ENCODE assay signal across 23 mouse cellular contexts in genomic region chr4:124685004-124685403, GRCm38 (mm10). TPM values are rescaled to one million over a fixed set of nuclear protein-coding genes. Genes with fewer than 3 reads are reported as not detected.
A peak's percentile ranks its signal among the peaks of the same experiment; 100 is the strongest.
DNase-seq lines count a peak whose midpoint lies in the region; ATAC-seq and TF ChIP-seq lines count a peak whose summit lies in the region.
"Had no signal": no experiment of that assay in that cellular context is flagged by ENCODE, and none has a peak within 500 bp of the region (broad histone marks: within the 10 kb centered on the region; RNA-seq: fewer than 3 reads in every experiment).

No protein-coding gene starts in this region.

- H3K4me3 ChIP-seq in embryonic facial prominence, embryonic 12.5 days, result no peak overlapping the region
- no peak overlapping the region for H3K4me3 ChIP-seq in embryonic facial prominence, embryonic 10.5 days
- H3K4me3 ChIP-seq in kidney, adult 2 months (ENCODE audit: insufficient read depth, low read depth, low read length), result no peak overlapping the region
- H3K4me3 ChIP-seq in lung, embryonic 14.5 days (ENCODE audit: low read depth, low read length), result no peak overlapping the region
- H3K4me3 ChIP-seq: forebrain, embryonic 13.5 days; heart, embryonic 10.5 days; hindbrain, embryonic 12.5 days; kidney, embryonic 15.5 days; liver, embryonic 13.5 days; stomach, embryonic 15.5 days had no signal

- ATAC-seq in embryonic facial prominence, embryonic 12.5 days (ENCODE audit: insufficient number of reproducible peaks, insufficient read depth, low FRiP score, low TSS enrichment), result 0 out of 2 replicates have a peak, but pooled peaks have one; percentile 47
- ATAC-seq in lung, embryonic 14.5 days (ENCODE audit: insufficient read depth), result no peak
- peak; percentile 57; the same call in 1 of the 2 replicates for ATAC-seq in megakaryocyte progenitor cell, adult 5-6 weeks (replicated peaks; ENCODE audit: poor library complexity)
- no peak for ATAC-seq in frontal cortex, adult (ENCODE audit: low TSS enrichment)
- ATAC-seq: forebrain, embryonic 13.5 days had no signal

- no peaks in the 10 kb centered on the region for H3K27me3 ChIP-seq in embryonic facial prominence, embryonic 12.5 days
- no peaks in the 10 kb centered on the region for H3K27me3 ChIP-seq in embryonic facial prominence, embryonic 10.5 days (replicated peaks; ENCODE audit: low read depth, poor library complexity, severe bottlenecking)
- no peaks in the 10 kb centered on the region for H3K27me3 ChIP-seq in kidney, adult 2 months (replicated peaks; ENCODE audit: control insufficient read depth, insufficient read depth, low read length)
- H3K27me3 ChIP-seq in lung, embryonic 14.5 days (ENCODE audit: insufficient read depth, low read length), result no peaks in the 10 kb centered on the region
- H3K27me3 ChIP-seq: forebrain, embryonic 13.5 days; hindbrain, embryonic 12.5 days; kidney, embryonic 15.5 days; liver, embryonic 13.5 days; stomach, embryonic 15.5 days had no signal

- WGBS in embryonic facial prominence, embryonic 12.5 days, result 74% methylated on average over 4 of the region's 4 CpGs
- WGBS in embryonic facial prominence, embryonic 10.5 days, result 80% methylated on average over 4 of the region's 4 CpGs
- WGBS in kidney, adult 2 months, result 52% methylated on average over 4 of the region's 4 CpGs
- WGBS in lung, embryonic 14.5 days, result 61% methylated on average over 4 of the region's 4 CpGs

- peaks cover 53% of the 10 kb centered on the region for H3K36me3 ChIP-seq in embryonic facial prominence, embryonic 12.5 days
- H3K36me3 ChIP-seq in embryonic facial prominence, embryonic 10.5 days (replicated peaks), result peaks cover 91% of the 10 kb centered on the region
- H3K36me3 ChIP-seq in kidney, adult 2 months (ENCODE audit: control insufficient read depth, insufficient read depth, low read length), result peaks cover 12% of the 10 kb centered on the region
- peaks cover 80% of the 10 kb centered on the region for H3K36me3 ChIP-seq in lung, embryonic 14.5 days (ENCODE audit: insufficient read depth)

- no peak for TF ChIP-seq POLR2A in kidney, adult 2 months (IDR thresholded peaks at IDR 0.05; ENCODE audit: low read depth, low read length)

- no peak for DNase-seq in embryonic facial prominence, embryonic 10.5 days (ENCODE audit: low spot score)
- DNase-seq in kidney, adult 2 months, result peak; percentile 31
- no peak for DNase-seq in kidney, postnatal 25 days
- DNase-seq in lung, embryonic 14.5 days, result peak; percentile 34
- DNase-seq in lung, postnatal 4 days, result no peak
- DNase-seq: adrenal gland, postnatal 25 days; cerebellum, adult 18-20 months; cerebellum, postnatal 25 days; gastrocnemius, postnatal 36 days; heart, postnatal 10 days; left cerebral cortex, postnatal 4 days; liver, embryonic 13.5 days; lung, postnatal 14 days; thymus, adult 2 months had no signal

- H3K27ac ChIP-seq in embryonic facial prominence, embryonic 12.5 days, result no peak overlapping the region
- H3K27ac ChIP-seq in embryonic facial prominence, embryonic 10.5 days (replicated peaks), result no peak overlapping the region
- H3K27ac ChIP-seq in kidney, adult 2 months (ENCODE audit: insufficient read depth, low read depth, low read length), result no peak overlapping the region
- no peak overlapping the region for H3K27ac ChIP-seq in lung, embryonic 14.5 days (ENCODE audit: low read depth)
- H3K27ac ChIP-seq: forebrain, embryonic 13.5 days; heart, embryonic 10.5 days; hindbrain, embryonic 12.5 days; kidney, embryonic 15.5 days; liver, embryonic 13.5 days; stomach, embryonic 15.5 days had no signal

- H3K4me1 ChIP-seq in embryonic facial prominence, embryonic 12.5 days, result no peaks in the 10 kb centered on the region
- H3K4me1 ChIP-seq in embryonic facial prominence, embryonic 10.5 days, result no peaks in the 10 kb centered on the region
- 0 out of 2 replicates have a peak, but pooled peaks cover 3% of the 10 kb centered on the region for H3K4me1 ChIP-seq in kidney, adult 2 months (ENCODE audit: control insufficient read depth, insufficient read depth, low read length)
- H3K4me1 ChIP-seq in lung, embryonic 14.5 days (ENCODE audit: insufficient read depth), result no peaks in the 10 kb centered on the region
- H3K4me1 ChIP-seq: forebrain, embryonic 13.5 days; hindbrain, embryonic 12.5 days; liver, embryonic 13.5 days; stomach, embryonic 15.5 days had no signal

- no peak overlapping the region for H3K4me2 ChIP-seq in embryonic facial prominence, embryonic 12.5 days (replicated peaks)
- no peak overlapping the region for H3K4me2 ChIP-seq in lung, embryonic 14.5 days
- H3K4me2 ChIP-seq: forebrain, embryonic 13.5 days; hindbrain, embryonic 12.5 days; kidney, embryonic 15.5 days; liver, embryonic 13.5 days; stomach, embryonic 15.5 days had no signal

- H3K9me3 ChIP-seq in embryonic facial prominence, embryonic 12.5 days, result no peaks in the 10 kb centered on the region
- no peaks in the 10 kb centered on the region for H3K9me3 ChIP-seq in embryonic facial prominence, embryonic 10.5 days
- no peaks in the 10 kb centered on the region for H3K9me3 ChIP-seq in lung, embryonic 14.5 days (ENCODE audit: low read depth, low read length)
- H3K9me3 ChIP-seq: forebrain, embryonic 13.5 days; G1E; heart, embryonic 10.5 days; hindbrain, embryonic 12.5 days; kidney, embryonic 15.5 days; liver, embryonic 13.5 days; stomach, embryonic 15.5 days had no signal

- peak; percentile 44 for TF ChIP-seq CTCF in kidney, adult 2 months (conservative IDR thresholded peaks at IDR 0.05; ENCODE audit: insufficient read depth, insufficient read length, low read depth, low read length)
- peak; percentile 38 for TF ChIP-seq CTCF in lung, embryonic 14.5 days (IDR thresholded peaks at IDR 0.05; ENCODE audit: low read depth)

- H3K9ac ChIP-seq in embryonic facial prominence, embryonic 12.5 days, result no peak overlapping the region
- no peak overlapping the region for H3K9ac ChIP-seq in lung, embryonic 14.5 days
- H3K9ac ChIP-seq: forebrain, embryonic 13.5 days; hindbrain, embryonic 12.5 days; kidney, embryonic 15.5 days; liver, embryonic 13.5 days; stomach, embryonic 15.5 days had no signal

RNA-seq across cellular contexts. Expression of gene Utp11, which starts 8.4 kb away (rescaled TPM):
- 81.1 and 86.4 TPM in 2 replicates for polyA plus RNA-seq in embryonic facial prominence, embryonic 12.5 days (2016; fragmentation: Nextera tagmentation; extraction: Ambion mirVana)
- 70.8 and 78.6 TPM in 2 replicates for polyA plus RNA-seq in embryonic facial prominence, embryonic 10.5 days (2016; fragmentation: Nextera tagmentation; extraction: Ambion mirVana)
- 6.4 and 7.9 TPM in 2 replicates for polyA plus RNA-seq in kidney, adult 2 months (2012; rRNA removed)
- 59.0 and 59.5 TPM in 2 replicates for polyA plus RNA-seq in lung, embryonic 14.5 days (2014; fragmentation: Nextera tagmentation; extraction: Ambion mirVana)
- 78.0 and 81.5 TPM in 2 replicates for total RNA-seq in megakaryocyte progenitor cell, adult 5-6 weeks (2015)
- 70.8 and 93.1 TPM in 2 replicates for total RNA-seq in megakaryocyte progenitor cell, adult 5-6 weeks (2017)

RNA-seq across cellular contexts. Expression of gene Fhl3, which starts 15.5 kb away (rescaled TPM):
- polyA plus RNA-seq in embryonic facial prominence, embryonic 12.5 days (2016; fragmentation: Nextera tagmentation; extraction: Ambion mirVana), result 12.5 and 14.3 TPM in 2 replicates
- 10.8 and 15.5 TPM in 2 replicates for polyA plus RNA-seq in embryonic facial prominence, embryonic 10.5 days (2016; fragmentation: Nextera tagmentation; extraction: Ambion mirVana)
- polyA plus RNA-seq in kidney, adult 2 months (2012; rRNA removed), result 8.5 and 10.8 TPM in 2 replicates
- polyA plus RNA-seq in lung, embryonic 14.5 days (2014; fragmentation: Nextera tagmentation; extraction: Ambion mirVana), result 12.8 and 13.1 TPM in 2 replicates
- 17.1 and 19.3 TPM in 2 replicates for total RNA-seq in megakaryocyte progenitor cell, adult 5-6 weeks (2015)
- 4.9 and 5.3 TPM in 2 replicates for total RNA-seq in megakaryocyte progenitor cell, adult 5-6 weeks (2017)

RNA-seq across cellular contexts. Expression of gene Pou3f1, which starts 28.4 kb away (rescaled TPM):
- polyA plus RNA-seq in embryonic facial prominence, embryonic 12.5 days (2016; fragmentation: Nextera tagmentation; extraction: Ambion mirVana), result 2.9 and 3.6 TPM in 2 replicates
- 1.7 and 2.5 TPM in 2 replicates for polyA plus RNA-seq in embryonic facial prominence, embryonic 10.5 days (2016; fragmentation: Nextera tagmentation; extraction: Ambion mirVana)
- 0.02 and 0.04 TPM in 2 replicates for polyA plus RNA-seq in kidney, adult 2 months (2012; rRNA removed)
- polyA plus RNA-seq in lung, embryonic 14.5 days (2014; fragmentation: Nextera tagmentation; extraction: Ambion mirVana), result 0.11 and 0.41 TPM in 2 replicates
- 0.05 TPM in 1 of 2 replicates, not detected in the other for total RNA-seq in megakaryocyte progenitor cell, adult 5-6 weeks (2015)
- total RNA-seq in megakaryocyte progenitor cell, adult 5-6 weeks (2017), result not detected in 2 replicates
- total RNA-seq: adrenal gland, postnatal 25 days had no signal
- polyA plus RNA-seq: G1E; liver, embryonic 13.5 days had no signal

RNA-seq across cellular contexts. Expression of gene Sf3a3, which starts 29.6 kb away (rescaled TPM):
- polyA plus RNA-seq in embryonic facial prominence, embryonic 12.5 days (2016; fragmentation: Nextera tagmentation; extraction: Ambion mirVana), result 205 and 210 TPM in 2 replicates
- 265 and 267 TPM in 2 replicates for polyA plus RNA-seq in embryonic facial prominence, embryonic 10.5 days (2016; fragmentation: Nextera tagmentation; extraction: Ambion mirVana)
- 11.1 and 14.5 TPM in 2 replicates for polyA plus RNA-seq in kidney, adult 2 months (2012; rRNA removed)
- 164 and 166 TPM in 2 replicates for polyA plus RNA-seq in lung, embryonic 14.5 days (2014; fragmentation: Nextera tagmentation; extraction: Ambion mirVana)
- total RNA-seq in megakaryocyte progenitor cell, adult 5-6 weeks (2015), result 98.5 and 113 TPM in 2 replicates
- total RNA-seq in megakaryocyte progenitor cell, adult 5-6 weeks (2017), result 158 and 175 TPM in 2 replicates

RNA-seq across cellular contexts. Expression of gene Inpp5b, which starts 56.6 kb away (rescaled TPM):
- polyA plus RNA-seq in embryonic facial prominence, embryonic 12.5 days (2016; fragmentation: Nextera tagmentation; extraction: Ambion mirVana), result 28.7 and 29.5 TPM in 2 replicates
- polyA plus RNA-seq in embryonic facial prominence, embryonic 10.5 days (2016; fragmentation: Nextera tagmentation; extraction: Ambion mirVana), result 25.0 and 25.2 TPM in 2 replicates
- polyA plus RNA-seq in kidney, adult 2 months (2012; rRNA removed), result 61.0 and 64.2 TPM in 2 replicates
- 25.5 and 34.0 TPM in 2 replicates for polyA plus RNA-seq in lung, embryonic 14.5 days (2014; fragmentation: Nextera tagmentation; extraction: Ambion mirVana)
- total RNA-seq in megakaryocyte progenitor cell, adult 5-6 weeks (2015), result 32.9 and 36.0 TPM in 2 replicates
- 28.6 and 31.4 TPM in 2 replicates for total RNA-seq in megakaryocyte progenitor cell, adult 5-6 weeks (2017)

Comparison
In these comparisons a context has a peak if more than half of its experiments do, and no peak if none do; other contexts are left out.
1. DNase-seq: peak in kidney, adult 2 months (single experiment) and lung, embryonic 14.5 days (single experiment); none in embryonic facial prominence, embryonic 10.5 days (single experiment), kidney, postnatal 25 days (0 of 2) and lung, postnatal 4 days (0 of 2).
2. ATAC-seq: peak in embryonic facial prominence, embryonic 12.5 days (single experiment) and megakaryocyte progenitor cell, adult 5-6 weeks (single experiment); none in lung, embryonic 14.5 days (single experiment) and frontal cortex, adult (single experiment).